Mouse (Mus musculus): Measurements from ENCODE around the gene Snf8.

Snf8 gene

DNA sequence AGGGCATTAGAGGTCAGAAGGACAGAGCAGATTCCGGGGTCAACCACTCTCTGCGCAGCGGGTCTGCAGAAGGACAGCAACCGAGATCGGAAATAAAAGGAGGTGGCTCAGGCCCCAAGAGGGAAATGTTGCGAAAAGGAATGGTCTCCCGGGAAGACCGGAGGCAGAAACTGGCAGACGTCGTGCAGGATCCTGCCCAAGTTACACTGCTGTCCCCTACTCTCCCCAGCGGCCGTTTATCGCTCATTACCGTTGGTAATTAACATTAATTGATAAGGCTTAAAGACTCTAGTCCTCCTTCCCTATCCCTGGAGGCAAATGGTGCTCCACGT lies 40.5 kb downstream of the Snf8 start:
- DNase-seq: no peak

DNA sequence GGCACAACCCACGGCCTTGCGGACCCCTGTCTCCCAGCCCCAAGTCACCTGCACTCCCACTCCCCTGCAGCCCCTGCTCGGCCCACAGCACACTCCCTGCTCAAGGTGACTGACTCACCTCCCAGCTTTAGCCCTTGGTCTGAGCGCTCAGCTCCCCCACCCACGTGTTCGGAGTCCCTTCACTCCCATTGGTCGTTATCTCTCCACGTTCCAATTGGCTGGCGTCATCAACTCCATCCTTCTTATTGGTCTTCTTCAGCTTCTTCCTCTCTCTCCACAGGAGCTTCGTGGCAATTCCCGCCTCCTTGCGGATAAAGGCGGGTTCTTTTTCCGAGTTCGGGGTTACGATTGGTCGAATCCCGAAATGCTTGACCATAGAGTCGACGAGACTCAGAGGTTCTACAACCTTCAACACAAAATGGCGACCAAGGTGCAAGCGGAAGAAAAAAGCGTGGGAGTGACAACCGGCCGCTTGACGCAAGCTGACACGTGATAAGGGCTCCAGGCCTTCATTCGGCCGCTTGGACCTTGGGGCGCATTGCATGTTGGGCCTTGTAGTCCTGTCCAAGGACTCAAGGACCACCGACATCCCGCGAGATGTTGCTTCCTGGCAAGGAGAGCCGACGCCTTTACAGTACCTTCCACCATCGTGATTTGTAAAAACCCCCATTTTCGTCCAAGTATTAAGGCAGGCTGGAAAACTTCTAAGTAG lies 41.0 kb downstream of the Snf8 start, which contains the start of gene Atp5g1:
Atp5g1 (minus strand) TSS at position 162 of the 712 bp plus-strand sequence.
- DNase-seq: peak; percentile 100

DNA sequence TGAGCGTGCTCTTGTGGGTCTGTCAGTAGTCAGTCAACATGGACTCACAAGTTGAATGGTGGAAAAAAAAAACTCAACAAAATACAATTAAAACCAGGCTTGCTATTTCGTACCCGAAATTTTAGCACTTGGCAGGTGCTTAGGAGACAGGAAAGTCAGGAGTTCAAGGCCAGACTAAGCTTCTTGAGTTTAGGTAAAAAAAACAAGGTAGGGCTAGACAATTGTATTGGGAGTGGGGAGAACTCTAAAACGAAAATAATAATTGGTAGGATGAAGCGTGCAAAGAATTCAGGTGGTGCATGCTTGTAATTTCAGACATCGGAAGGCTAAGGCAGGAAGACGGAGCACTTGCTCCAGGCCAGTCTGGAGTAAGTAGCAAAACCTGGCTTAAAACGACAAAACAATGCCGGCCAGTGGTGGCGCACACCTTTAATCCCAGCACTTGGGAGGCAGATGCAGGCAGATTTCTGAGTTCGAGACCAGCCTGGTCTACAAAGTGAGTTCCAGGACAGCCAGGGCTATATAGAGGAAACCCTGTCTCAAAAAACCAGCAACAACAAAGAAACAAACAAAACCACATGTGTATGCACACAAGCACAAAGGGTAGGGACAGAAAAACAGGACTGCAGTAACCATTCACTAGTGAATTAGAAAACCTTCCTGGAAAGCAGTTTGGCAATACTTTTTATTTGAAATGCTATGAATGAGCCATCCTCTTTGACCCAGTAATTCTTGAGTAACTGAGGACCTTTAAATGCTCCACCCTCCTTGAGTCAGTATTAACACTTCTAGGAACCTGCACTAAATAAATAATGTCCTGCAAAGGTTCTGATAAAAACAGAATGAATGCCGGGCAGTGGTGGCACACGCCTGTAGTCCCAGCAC lies 41.8 kb downstream of the Snf8 start:
- no peak for DNase-seq

DNA sequence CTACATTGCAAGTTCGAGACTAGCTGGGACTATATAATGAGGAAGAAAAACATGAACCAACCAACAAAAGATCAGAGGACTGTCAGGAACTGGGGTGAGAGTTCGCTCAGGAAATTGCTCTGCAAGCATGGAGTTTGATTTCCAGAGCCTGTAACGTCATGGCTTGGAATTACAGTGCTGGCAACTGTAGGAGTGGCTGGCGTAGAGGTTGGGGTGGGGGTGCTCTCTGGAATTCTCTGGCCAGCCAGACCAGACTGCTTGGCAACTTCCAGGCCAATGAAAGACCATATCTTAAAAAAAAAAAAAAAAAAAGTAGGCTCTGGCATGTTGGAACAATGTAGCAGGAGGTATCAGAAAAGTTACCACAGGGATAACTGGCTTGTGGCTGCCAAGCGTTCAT lies 46.1 kb downstream of the Snf8 start:
- DNase-seq: no peak

DNA sequence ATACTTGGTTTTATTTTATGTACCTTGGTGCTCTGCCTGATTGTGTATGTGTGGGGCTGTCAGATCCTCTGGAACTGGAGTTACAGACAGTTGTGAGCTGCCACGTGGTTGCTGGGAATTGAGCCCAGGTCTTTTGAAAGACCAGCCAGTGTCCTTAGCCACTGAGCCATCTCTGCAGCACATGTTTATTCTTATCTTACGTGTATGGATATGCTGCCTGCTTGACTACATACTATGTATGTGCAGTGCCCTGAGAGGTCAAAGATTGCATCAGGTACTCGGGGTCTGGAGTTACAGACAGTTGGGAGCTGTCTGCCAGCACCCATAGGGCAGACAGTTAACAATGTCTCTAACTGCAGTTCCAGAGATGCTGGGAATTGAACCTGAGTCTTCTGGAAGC lies 48.0 kb downstream of the Snf8 start:
- no peak for DNase-seq

DNA sequence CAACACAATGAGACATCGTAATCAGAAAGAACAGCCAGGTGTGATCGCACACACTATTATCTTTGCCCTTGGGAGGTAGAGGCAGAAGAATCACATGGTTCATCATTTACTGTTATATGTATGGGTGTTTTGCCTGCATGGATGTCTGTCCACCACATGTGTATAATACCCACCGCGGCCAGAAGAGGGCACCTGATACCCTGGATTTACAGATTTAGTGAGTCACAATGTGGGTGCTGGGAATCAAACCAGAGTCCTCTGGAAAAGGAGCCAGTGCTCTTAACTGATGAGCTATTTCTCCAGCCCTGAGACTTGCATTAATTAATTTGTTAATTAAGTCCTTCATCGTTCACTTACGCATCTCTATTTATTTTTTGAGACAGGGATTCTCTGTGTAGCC lies 53.3 kb downstream of the Snf8 start:
- no peak for DNase-seq

DNA sequence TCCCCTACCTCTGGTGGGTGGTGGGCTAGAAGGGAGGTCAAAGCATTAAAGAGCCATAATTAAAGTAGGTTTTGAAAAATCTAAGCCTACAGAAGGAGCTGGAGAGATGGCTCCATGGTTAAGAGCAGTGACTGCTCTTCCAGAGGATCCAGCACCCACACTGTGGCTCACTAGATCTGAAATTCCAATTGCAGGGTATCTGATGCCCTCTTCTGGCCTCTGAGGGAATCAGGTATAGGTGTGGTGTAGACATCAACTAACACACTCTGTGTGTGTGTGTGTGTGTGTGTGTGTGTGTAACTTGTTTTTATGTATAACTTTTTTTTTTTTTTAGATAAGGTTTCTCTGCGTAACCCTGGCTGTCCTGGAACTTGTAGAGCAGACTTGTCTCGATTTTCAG lies 56.4 kb downstream of the Snf8 start:
- DNase-seq: no peak

DNA sequence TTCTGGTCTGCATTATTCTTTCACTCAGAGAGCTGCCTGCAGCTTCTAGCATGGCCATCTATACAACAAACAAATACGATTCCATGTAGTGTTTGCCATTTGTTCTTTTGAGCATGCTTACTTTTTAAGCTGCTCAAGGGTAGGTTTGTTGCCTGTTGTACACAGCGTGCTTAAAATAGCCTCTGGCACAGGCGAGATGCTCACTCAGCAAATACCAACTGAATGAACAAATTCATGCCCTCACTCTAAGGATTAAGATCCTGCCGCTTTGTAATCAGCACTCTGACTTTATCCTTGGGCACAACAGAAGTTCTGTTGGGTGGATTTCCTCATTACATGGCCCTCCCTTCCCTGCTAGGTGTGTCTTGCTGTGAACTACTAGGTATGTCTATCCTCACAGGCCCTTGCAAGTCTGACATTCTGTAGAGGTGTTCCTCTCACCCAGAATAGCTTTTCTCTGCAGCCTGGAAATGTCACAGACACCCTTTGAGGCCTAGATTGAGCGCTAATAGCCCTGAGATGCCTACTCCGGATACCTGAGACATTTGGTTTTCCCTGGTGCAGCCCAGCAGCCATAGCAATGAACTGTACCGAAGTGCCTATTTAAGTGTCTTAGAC lies 58.1 kb downstream of the Snf8 start:
- no peak for DNase-seq

DNA sequence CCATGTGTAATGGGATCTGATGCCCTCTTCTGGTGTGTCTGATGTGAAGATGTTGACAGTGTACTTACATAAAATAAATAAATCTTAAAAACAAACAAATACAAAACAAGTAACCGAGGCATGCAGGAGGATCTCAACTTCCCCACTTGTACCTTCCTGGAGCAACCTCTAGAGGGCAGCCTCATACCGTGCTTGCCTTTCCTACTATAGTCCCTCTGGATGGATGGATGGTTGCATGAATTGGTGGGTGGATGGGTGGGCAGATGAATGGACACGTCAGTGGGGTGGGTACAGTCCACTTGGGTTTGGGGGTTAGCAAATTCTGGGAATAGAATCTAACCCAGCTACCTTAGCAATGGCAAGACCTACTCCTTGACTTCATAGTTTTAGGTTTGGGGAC lies 58.7 kb downstream of the Snf8 start:
- no peak for DNase-seq

Data from layer of hippocampus, adult 9-11 months (tissue).